Mouse (Mus musculus) cerebellum, adult 11 months (tissue): ENCODE results near the gene Dscaml1.

Source experiments
- DNase-seq: peaks from one replicate; pipeline ENCODE4 v3.0.0; 2022

The Dscaml1 gene

GRCm38 (mm10) chr9:45426456-45426855 is at the start of gene Dscaml1:
TSS of gene Dscaml1 (plus strand) at chr9:45426628.
- peak; percentile 59 for DNase-seq

- peak; percentile 59 for DNase-seq
These were observed 49.5 kb upstream of the Dscaml1 start for GRCm38 (mm10) chr9:45376883-45377282.

DNA sequence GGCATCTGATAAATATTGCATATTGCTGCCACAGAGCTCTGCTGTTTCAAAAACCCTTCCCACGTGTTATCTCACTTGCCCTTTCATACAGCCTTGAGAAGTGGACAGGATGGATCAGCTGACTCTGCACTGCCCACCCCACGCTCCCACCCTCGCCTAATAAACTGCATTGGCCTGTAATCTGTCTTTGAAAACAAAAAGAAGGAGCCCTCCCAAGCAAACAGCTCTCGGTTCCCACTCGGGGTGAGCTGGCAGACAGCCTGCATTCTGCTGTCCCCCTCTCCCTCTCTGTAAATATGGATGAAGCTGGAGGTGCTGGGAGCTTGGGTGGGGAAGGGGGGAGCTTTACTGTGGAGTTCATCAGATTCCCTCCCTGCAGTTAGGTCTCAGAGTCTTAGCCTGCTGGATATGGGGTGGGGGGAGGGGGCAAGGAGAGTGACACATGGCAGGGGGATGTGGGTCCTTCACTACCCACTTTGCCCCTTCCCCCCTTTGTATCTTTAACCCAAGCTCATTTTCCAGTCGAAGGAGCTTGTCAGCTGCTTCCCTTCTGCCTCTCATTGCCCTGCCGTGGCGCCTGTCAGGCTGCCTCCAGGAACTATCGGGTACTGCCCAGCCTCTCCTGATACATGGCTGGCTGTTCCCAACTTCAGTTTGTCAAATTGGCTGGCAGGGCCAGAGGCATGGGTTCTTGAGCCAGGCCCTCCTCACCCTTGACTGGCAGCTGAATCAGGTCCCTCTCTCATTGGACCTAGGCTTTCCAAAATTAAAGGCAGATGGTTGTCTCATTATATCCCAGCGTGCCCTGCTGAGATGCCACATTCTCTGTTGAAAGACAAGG is 45.8 kb upstream of the Dscaml1 start:
- DNase-seq, result peak; percentile 69

GRCm38 (mm10) chr9:45382336-45382735 is 44.1 kb upstream of the Dscaml1 start:
- DNase-seq, result no peak

DNA sequence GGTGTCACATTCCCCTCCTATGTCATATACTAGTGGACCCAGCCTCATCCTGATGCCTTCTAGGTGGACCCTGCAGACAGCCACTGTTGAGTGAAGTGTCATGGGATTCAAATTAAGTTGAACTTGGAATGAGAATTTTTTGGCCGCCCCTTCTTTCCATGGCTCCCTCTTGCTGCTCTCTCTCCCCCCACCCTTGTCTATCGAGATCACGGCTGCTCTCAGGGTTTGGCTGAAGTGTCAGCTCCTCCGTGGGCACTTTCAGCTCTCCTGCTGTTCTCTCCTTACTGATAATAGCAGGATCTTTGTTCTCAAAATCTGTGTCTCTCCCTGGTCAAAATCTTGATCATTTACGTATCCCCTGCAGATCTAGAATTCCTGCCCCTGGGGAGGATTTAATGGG is 43.6 kb upstream of the Dscaml1 start:
- DNase-seq, result no peak

GRCm38 (mm10) chr9:45383883-45384282 is 42.5 kb upstream of the Dscaml1 start:
- DNase-seq, result no peak

DNA sequence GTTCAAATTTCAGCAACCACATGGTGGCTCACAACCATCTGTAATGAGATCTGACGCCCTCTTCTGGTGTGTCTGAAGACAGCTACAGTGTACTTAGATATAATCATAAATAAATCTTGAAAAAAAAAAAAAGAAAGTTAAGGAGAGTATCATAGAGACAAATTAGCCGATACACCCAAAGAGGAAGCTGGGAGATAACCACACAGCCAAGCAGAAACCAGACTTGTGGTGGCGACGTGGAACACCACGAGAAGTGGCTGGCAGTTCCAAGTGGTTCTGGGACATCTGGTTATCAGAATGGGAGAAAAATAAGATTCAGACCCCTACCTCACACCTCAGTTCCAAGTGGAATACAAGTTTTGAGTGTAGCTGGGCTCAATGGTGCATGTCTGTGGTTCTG is 39.7 kb upstream of the Dscaml1 start:
- DNase-seq, result no peak

DNA sequence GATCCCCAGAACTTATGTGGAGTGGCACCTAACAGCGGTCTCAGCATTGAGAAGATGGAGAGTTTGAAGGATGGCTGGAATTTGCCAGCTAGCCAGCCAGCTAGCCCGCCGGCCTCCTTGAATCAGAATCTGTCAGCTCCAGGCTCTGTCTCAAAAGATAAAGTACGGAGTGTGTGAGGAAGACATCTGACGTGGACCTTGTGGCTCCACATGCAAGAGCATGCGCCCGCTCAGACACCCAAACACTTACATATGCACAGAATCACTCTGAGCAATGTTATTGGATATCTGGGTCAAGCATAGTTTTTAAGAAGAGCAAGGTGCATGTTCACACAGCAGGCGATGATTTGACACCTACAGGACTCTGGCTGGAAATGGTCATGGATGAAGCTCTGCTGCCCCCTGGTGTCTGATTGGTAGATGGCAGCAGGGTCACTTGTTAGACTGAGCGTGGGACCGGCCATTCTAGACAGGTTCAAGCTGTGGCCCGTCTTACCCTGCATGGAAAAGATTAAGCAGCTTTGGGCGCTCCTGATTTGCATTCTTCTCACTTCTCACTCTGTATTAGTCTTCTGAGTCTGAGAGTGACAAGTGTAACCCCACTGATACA is 37.9 kb upstream of the Dscaml1 start:
- DNase-seq, result peak; percentile 86

- DNase-seq, result peak; percentile 5
These were observed 36.8 kb upstream of the Dscaml1 start for GRCm38 (mm10) chr9:45389596-45389995.

DNA sequence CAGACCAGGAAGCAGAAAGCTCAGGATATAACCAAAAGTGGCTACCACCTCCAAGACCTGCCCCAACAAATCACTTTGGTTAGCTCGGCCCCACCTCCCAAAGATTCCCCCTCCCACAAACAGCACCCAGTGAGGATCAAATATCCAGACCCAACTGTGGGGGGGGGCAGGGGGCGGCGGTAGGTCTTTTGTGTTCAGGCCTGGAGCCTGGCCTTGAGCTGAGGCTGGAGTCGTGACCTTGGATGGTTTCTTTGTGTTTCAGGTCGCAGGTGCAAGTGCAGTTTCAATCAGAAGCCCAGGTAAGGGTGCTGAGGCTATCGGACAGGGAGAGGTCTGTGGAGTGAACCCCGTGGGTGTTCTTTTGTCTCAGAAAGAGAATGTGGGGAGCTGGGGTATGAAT is 35.1 kb upstream of the Dscaml1 start:
- DNase-seq, result no peak

- DNase-seq, result no peak
These were observed 31.2 kb upstream of the Dscaml1 start for GRCm38 (mm10) chr9:45395218-45395617.

DNA sequence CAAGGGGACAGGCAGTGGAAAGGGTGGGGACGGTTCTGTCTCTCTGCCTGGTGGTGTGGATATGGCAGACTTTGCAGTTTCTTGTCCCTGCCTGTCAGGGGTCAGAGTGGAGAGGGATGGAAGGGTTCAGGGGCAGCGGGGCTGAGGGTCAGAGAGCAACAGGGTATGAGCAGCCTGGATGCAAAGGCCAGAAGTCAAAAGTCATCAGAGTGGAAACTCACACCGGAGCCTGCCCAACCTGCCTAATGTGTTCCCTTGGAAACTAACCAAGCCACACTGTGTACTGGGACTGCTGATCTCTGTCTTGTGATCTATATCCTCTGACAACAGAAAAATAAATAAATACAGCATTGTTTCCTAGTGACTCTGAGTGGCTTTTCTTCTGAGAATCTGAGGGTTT is 30.6 kb upstream of the Dscaml1 start:
- no peak for DNase-seq

DNA sequence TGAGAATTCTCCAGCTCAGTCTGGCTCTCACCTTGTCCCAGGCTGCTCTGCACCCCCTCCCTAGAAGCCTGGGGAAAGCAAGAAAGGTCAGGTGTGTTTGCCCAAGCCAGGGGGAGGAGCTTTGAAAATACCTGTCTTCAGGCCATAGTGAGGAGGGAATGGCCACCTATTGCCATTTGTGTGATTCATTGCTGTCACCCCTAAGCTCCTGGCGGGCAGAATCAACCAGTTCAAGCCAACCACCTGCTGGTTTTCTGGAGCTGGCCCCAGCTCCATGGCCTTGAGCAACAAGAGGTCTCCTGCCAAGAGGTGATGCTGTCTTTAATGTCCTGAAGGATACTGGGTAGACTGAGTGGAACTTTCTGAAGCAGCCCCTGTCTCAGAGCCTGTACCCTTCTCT is 28.1 kb upstream of the Dscaml1 start:
- peak; percentile 68 for DNase-seq

DNA sequence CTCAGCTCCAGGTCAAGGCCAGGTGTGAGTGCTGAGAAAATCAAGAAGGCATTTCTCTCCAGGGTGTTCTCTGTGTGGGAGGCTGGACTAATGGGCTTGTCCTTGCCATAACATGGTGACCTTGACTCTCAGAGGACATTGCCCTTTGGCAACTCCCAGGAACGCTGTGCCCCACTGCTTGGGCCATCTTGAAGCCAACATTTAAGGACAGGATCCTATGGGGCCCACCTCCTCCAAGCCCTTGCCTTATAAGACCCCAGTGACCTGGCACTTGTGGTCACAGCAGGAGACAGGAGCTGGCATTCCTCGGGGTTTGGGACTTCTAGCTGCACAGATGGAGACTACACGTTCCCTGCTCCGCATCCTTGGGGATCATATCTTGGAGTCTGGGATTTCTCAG is 27.0 kb upstream of the Dscaml1 start, which contains the start of gene Fxyd2:
Fxyd2 (plus strand) TSS at position 236 of the 400 bp plus-strand sequence.
- no peak for DNase-seq

DNA sequence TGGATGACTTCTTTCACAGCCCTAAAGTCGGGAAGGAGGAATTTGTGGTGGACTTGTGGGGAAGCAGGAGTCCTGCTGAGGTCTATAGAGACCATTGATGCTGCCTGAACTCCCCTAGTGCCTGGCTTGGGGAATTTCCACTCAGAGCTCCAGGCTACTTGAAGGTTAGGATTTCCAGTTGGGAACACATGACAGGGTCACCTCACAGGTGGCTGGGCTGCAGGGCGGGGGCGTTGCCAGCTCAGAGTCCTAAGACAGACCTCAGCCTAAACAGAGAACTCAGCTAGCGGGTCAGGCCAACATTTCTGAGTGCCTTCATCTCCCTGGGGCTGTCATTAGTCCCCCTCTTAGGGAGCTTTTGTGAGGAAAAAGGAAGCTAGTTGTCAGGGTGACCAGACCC is 24.6 kb upstream of the Dscaml1 start:
- no peak for DNase-seq

- DNase-seq, result no peak
These were observed 23.5 kb upstream of the Dscaml1 start for GRCm38 (mm10) chr9:45402957-45403356.

GRCm38 (mm10) chr9:45405694-45406093 is 20.7 kb upstream of the Dscaml1 start:
- DNase-seq, result no peak

GRCm38 (mm10) chr9:45406808-45407207 is 19.6 kb upstream of the Dscaml1 start:
- no peak for DNase-seq

DNA sequence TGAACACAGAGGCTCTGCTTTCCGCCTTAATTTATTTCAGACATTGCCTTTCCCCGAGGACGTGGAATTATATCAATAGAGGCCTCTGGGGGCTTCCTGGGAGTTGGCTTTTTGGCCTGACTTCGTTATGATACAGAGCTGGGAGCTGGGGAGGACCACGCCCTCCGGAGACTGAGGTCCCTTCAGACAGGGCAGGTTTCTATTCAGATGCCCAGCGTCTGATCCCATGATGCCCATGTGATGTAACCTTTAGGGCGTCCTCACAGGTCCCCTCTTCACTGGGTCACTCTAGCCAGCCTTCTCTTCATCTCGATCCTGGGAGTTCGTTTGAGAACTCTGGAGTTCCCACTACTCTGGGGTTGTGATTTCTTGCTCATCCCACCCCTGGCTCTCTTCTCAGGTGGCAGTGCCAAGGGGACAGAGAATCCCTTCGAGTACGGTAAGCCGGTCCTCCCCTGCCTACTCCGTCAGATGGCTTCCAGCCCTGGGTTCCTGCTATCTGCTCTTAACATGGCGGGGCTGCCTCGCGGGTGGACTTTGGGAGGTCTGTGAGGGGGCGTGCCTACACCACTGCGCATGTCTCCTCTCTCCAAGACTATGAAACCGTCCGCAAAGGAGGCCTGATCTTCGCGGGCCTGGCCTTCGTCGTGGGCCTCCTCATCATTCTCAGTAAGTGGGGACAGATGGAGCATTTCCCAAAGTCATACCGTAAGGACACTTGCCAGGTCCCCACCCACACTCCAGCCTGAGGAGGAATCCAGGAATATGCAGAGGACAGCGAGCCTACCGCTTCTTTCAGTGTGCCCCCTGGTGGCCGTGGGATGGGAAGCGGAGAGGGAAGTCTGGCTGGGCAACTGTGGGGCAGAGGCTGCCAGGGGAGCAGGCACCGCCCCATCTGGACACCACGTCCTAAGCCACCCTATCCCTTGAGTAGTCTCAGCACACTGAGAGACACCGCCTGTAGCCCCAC is 18.4 kb upstream of the Dscaml1 start:
- DNase-seq, result peak; percentile 76

- DNase-seq, result no peak
These were observed 16.2 kb upstream of the Dscaml1 start for GRCm38 (mm10) chr9:45410193-45410592.

- DNase-seq, result no peak
These were observed 15.8 kb upstream of the Dscaml1 start for GRCm38 (mm10) chr9:45410614-45411013.

- DNase-seq, result no peak
These were observed 15.3 kb upstream of the Dscaml1 start for GRCm38 (mm10) chr9:45411111-45411510.

- peak; percentile 46 for DNase-seq
These were observed 14.6 kb upstream of the Dscaml1 start for GRCm38 (mm10) chr9:45411803-45412202.
